Mouse (Mus musculus) ES-E14 (cell line): ENCODE data around the gene Raf1.

Experiments
- CHD2 ChIP-seq: IDR thresholded peaks from 2 replicates; pipeline ENCODE4 v1.6.1; 2014; ENCODE audit warnings: mild to moderate bottlenecking, low read depth, low read length, inconsistent platforms
- HCFC1 ChIP-seq: IDR thresholded peaks from 2 replicates; pipeline ENCODE4 v1.6.1; 2012; ENCODE audit warnings: low read length, inconsistent platforms, borderline replicate concordance; ENCODE audit not compliant: insufficient read depth
- MAFK ChIP-seq: IDR thresholded peaks from 2 replicates; pipeline ENCODE4 v1.6.1; 2014; ENCODE audit warnings: mild to moderate bottlenecking, low read depth, low read length, inconsistent platforms; ENCODE audit not compliant: insufficient read depth
- ZNF384 ChIP-seq: IDR thresholded peaks from 2 replicates; pipeline ENCODE4 v1.6.1; 2012; ENCODE audit warnings: low read depth, low read length, inconsistent platforms

DNA sequence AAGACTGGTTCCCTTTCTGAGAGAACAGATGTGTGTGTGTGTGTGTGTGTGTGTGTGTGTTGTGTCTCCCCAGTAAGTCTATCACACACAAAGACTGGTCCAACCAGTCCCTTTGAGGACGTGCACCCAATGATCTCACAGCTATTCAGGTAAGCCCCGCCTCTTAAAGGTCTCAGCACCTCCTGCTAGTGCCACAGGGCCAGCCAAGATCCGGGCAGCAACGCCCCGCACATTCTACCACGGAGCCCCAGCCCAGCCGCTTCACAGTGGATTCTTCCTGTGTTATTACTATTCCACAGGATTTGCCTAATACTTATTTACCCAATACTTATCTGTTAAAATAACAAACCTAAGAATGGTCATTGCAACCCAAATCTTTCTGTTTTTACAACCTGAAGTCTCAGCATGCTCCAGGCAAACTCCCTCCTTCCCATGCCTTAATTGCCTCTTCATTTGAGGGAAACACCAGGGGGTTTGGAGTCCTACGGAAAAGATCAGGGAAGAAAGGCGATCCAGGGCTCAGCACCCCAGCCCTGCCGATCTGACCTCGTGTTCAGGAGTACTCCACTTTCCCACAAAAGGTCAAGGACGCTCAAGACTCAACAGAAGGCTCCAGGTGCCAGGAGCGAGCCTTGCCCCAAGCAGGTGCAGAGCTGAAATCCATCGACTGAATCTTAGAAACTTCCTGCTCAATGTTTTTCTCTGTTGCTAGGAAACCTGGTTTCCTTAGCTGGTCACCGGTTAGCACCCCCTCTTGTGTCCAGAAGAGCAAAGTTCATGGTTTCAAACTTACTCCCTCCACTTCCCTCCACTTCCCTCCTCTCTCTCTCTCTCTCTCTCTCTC is 41.5 kb upstream of the Raf1 start:
- TF ChIP-seq CHD2 = no peak
- TF ChIP-seq HCFC1 = no peak
- TF ChIP-seq ZNF384 = no peak
- no peak for TF ChIP-seq MAFK
